Mouse (Mus musculus) limb, embryonic 13.5 days (tissue): ENCODE data around the gene Bub1b. TPM values are rescaled to one million over a fixed set of nuclear protein-coding genes. Genes with fewer than 3 reads are reported as not detected.
"Not testable (repeated sequence)": the region's sequence is repeated elsewhere in the genome, so short reads cannot be mapped to it uniquely, and the experiment has no call there.

Experiments used
- ATAC-seq: fragments of 200-750 bp; cut with Nextera tagmentation; 2 replicates; pipeline ENCODE4 v1.8.0; 2017; ENCODE audit warnings: low read depth, moderate number of reproducible peaks, moderate TSS enrichment; ENCODE audit not compliant: low FRiP score
- H3K27ac ChIP-seq: fragments of 300-500 bp; sonication (generic); 2 replicates; pipeline ENCODE4 v1.5.1; 2015; ENCODE audit warnings: inconsistent platforms, mild to moderate bottlenecking, moderate library complexity
- H3K27me3 ChIP-seq: fragments of 300-500 bp; sonication (generic); 2 replicates; pipeline ENCODE4 v1.6.1; 2015; ENCODE audit warnings: mild to moderate bottlenecking, inconsistent platforms
- H3K36me3 ChIP-seq: fragments of 300-500 bp; sonication (generic); 2 replicates; pipeline ENCODE4 v1.6.1; 2015; ENCODE audit warnings: inconsistent platforms, mild to moderate bottlenecking, moderate library complexity
- H3K4me1 ChIP-seq: fragments of 300-500 bp; sonication (generic); 2 replicates; pipeline ENCODE4 v1.6.1; 2015; ENCODE audit warnings: inconsistent platforms
- H3K4me2 ChIP-seq: fragments of 300-500 bp; sonication (generic); replicated peaks from 2 replicates; pipeline ENCODE4 v1.6.1; 2015; ENCODE audit warnings: inconsistent platforms, mild to moderate bottlenecking, moderate library complexity
- H3K4me3 ChIP-seq: fragments of 300-500 bp; sonication (generic); 2 replicates; pipeline ENCODE4 v1.5.1; 2015; ENCODE audit warnings: moderate library complexity, mild to moderate bottlenecking, inconsistent platforms
- H3K9ac ChIP-seq: fragments of 300-500 bp; sonication (generic); 2 replicates; pipeline ENCODE4 v1.6.1; 2015; ENCODE audit warnings: mild to moderate bottlenecking, inconsistent platforms
- H3K9me3 ChIP-seq: fragments of 300-500 bp; sonication (generic); 2 replicates; pipeline ENCODE4 v1.6.1; 2016; ENCODE audit warnings: inconsistent platforms
- WGBS: fragments of 180-500 bp; shearing (Covaris S2); methylation state at CpG from one replicate; pipeline ENCODE4 v1.1.7; 2015; 5-methylcytosine and 5-hydroxymethylcytosine counted together
- polyA plus RNA-seq: library from polyadenylated mRNA; unstranded; fragments of >200 nt; fragmentation: Nextera tagmentation; extraction: Ambion mirVana; gene quantifications from 2 replicates; pipeline ENCODE4 v1.2.1, GENCODE M21; 2015

The Bub1b gene
- polyA plus RNA-seq, result 85.6 and 89.9 TPM in 2 replicates

DNA sequence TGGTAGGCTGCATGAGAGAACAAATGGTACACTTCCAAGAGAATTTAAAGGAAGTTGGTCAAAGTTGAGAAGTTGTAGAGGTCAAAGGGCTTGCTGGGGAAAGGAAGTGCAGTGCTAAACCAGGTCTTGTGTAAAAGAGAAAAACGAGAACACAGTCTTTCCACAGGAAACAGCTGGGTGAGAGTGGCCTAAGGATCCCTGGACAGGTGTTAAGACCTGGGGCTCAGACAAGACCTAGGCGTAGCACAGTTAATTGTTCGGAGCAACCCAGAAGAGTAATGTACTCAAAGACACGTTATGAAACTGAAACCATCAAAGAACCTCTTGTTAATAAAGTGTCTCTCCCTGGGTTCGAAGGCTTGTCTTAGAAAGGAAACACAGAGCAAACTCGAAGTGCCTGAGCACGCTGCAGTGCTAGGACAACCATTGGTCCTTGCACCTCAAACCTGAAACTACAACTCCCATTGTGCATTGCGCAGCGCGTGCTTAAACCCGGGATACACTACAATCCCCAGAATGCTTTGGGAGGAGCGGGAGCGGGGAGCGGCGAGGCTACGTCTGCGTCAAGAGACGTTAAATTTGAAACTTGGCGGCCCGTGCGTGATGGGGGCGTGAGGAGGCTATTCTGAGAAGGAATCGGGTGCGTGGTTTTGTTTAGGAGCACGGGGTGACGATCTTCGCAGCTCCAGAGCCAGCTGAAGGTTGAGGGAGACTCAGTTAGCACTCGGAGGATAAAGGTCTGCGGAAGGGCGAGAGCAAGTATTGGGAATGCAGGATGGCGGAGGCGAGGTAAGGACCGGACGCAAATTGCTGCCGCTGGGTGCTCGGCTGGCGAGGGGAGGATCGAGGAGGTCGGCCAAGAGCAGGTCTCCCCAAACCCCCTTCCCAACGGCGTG, at the start of gene Bub1b:
Bub1b (plus strand) TSS at position 539 of the 896 bp plus-strand sequence.
- Histone ChIP-seq H3K27me3 (no peaks in the 10 kb centered on the region), H3K27ac (no peak within 1 kb of the TSS), H3K9me3 (no peaks in the 10 kb centered on the region), H3K36me3 (peaks cover 30% of the 10 kb centered on the region), H3K4me3 (peak within 1 kb of the TSS; percentile 69), H3K9ac (peak within 1 kb of the TSS; percentile 76), H3K4me2 (peak within 1 kb of the TSS; percentile 83), H3K4me1 (peaks cover 26% of the 10 kb centered on the region)
- WGBS, result 5% methylated on average over 41 of the region's 41 CpGs
- peak; percentile 96 for ATAC-seq

DNA sequence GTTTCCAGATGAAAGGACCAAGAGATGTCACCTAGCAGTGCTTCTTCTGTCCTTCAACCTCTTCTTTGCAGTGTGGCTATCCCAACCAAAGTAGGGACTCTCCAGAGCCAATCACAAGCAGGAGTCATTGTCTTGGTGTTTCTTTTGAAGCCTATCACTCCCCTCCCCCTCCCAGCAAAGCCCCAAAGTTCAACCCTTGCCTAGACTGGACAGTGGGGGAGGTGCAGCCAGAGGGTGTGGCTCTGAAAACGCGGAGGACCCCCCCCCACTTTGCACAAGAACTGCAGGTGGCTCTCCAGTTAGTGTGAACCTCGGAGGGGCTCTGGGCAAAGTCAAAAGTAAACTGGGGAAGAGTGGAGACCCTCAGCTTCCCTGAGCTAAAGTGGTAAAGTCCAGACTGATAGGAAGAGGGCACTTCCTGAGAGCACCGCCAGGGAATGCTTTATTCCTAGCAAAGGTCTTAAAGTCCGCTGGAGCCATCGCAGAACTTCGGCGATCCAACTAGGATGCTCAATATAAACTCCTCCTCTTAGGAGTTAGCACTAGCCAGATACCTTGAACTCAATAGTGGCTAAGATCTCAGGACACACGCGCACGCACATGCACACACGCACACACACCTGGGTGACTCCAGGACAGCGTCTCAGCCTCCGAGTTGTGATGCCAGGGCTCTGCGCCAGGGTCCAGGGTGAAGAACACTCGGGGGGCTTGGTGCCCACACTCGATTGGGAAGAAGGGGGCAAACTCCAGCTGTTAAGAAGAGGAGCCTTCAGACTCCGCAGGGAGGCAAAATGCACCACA, 49.4 kb upstream of the Bub1b start:
- Histone ChIP-seq H3K4me2 (peak overlapping the region; percentile 95), H3K36me3 (no peaks in the 10 kb centered on the region), H3K9me3 (no peaks in the 10 kb centered on the region), H3K4me3 (peak overlapping the region; percentile 88), H3K4me1 (peaks cover 56% of the 10 kb centered on the region), H3K27ac (peak overlapping the region; percentile 79; the same call in 1 of the 2 replicates), H3K27me3 (no peaks in the 10 kb centered on the region), H3K9ac (peak overlapping the region; percentile 85)
- under 1% methylated on average over 18 of the region's 18 CpGs for WGBS
- no peak for ATAC-seq

GRCm38 (mm10) chr2:118549507-118550473, 48.2 kb upstream of the Bub1b start, which contains the start of gene Bmf:
Bmf (minus strand) TSS chr2:118549687.
- no peaks in the 10 kb centered on the region for H3K9me3 ChIP-seq
- WGBS, result 1% methylated on average over 45 of the region's 45 CpGs
- ATAC-seq, result peak; percentile 90
- H3K36me3 ChIP-seq, result no peaks in the 10 kb centered on the region
- H3K4me1 ChIP-seq, result peaks cover 44% of the 10 kb centered on the region
- H3K27ac ChIP-seq, result peak within 1 kb of the TSS; percentile 79; the same call in 1 of the 2 replicates
- peak within 1 kb of the TSS; percentile 88 for H3K4me3 ChIP-seq
- peak within 1 kb of the TSS; percentile 95 for H3K4me2 ChIP-seq
- no peaks in the 10 kb centered on the region for H3K27me3 ChIP-seq
- H3K9ac ChIP-seq, result peak within 1 kb of the TSS; percentile 85

- Histone ChIP-seq H3K4me3 (no peak overlapping the region), H3K36me3 (no peaks in the 10 kb centered on the region), H3K4me1 (peaks cover 26% of the 10 kb centered on the region), H3K9me3 (no peaks in the 10 kb centered on the region), H3K27ac (no peak overlapping the region), H3K9ac (no peak overlapping the region), H3K27me3 (no peaks in the 10 kb centered on the region), H3K4me2 (no peak overlapping the region)
- no peak for ATAC-seq
- WGBS, result 69% methylated on average over 2 of the region's 2 CpGs
These were observed 46.4 kb upstream of the Bub1b start for GRCm38 (mm10) chr2:118551606-118552005.

DNA sequence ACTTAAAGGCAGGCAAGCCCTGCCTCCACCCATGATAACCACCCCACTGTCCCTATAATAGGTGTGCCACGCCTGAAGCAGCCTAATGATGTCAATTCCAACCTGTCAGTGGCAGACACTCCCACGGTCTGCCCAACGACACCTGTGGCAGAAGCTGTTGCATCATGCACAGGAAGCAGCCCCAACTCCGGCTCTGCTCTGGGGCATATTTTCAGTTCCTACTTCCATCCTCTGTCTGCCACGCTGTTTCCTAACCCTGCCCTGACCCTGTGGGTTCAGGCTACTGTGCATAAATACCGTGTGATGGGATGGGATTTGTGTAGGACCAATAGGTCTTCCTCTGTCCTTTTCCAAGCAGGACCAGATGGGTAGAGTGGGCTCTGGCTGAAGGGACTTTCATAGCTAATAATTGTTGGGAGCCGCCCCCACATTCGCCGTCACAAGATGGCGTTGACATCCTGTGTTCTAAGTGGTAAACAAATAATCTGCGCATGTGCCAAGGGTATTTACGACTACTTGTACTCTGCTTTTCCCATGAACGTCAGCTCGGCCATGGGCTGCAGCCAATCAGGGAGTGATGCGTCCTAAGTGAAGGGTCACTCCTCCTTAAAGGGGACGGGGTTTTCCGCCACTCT, 43.5 kb upstream of the Bub1b start:
- not testable (repeated sequence) for H3K36me3 ChIP-seq, ATAC-seq, H3K27me3 ChIP-seq, H3K4me1 ChIP-seq, H3K27ac ChIP-seq, H3K9me3 ChIP-seq
- Histone ChIP-seq H3K4me2 (peak overlapping the region; percentile 58), H3K4me3 (peak overlapping the region; percentile 43), H3K9ac (peak overlapping the region; percentile 35; the same call in 1 of the 2 replicates)
- 67% methylated on average over 16 of the region's 17 CpGs for WGBS

GRCm38 (mm10) chr2:118558426-118558825, 39.6 kb upstream of the Bub1b start:
- no peak overlapping the region for H3K4me3 ChIP-seq
- WGBS, result 91% methylated on average over 3 of the region's 3 CpGs
- no peaks in the 10 kb centered on the region for H3K36me3 ChIP-seq
- H3K9ac ChIP-seq, result no peak overlapping the region
- H3K4me2 ChIP-seq, result no peak overlapping the region
- H3K27me3 ChIP-seq, result no peaks in the 10 kb centered on the region
- H3K9me3 ChIP-seq, result no peaks in the 10 kb centered on the region
- ATAC-seq, result no peak
- H3K4me1 ChIP-seq, result no peaks in the 10 kb centered on the region
- H3K27ac ChIP-seq, result no peak overlapping the region

DNA sequence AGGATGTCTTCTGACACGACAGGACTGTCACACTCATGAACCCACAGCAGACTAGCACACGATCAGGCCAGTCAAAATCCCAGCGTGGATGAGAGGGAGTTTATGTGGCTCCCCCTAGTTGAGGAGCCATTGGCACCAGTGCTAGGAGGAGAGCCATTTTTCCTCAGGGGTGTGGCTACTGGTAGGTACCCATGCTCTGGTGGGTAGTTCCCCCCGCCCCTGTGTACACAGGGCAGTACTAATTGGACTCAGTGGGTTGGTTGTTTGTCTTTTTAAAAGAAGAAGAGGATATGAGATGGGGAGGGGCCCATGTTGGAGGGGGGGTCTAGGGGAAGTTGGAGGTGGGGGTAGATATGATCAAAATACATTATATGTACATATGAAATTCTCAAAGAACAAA, 36.0 kb upstream of the Bub1b start:
- H3K9ac ChIP-seq, result no peak overlapping the region
- H3K27ac ChIP-seq, result no peak overlapping the region
- whole genome bisulfite sequencing, result 80% methylated on average over 4 of the region's 4 CpGs
- H3K4me1 ChIP-seq, result no peaks in the 10 kb centered on the region
- H3K9me3 ChIP-seq, result no peaks in the 10 kb centered on the region
- ATAC-seq, result no peak
- H3K36me3 ChIP-seq, result 0 out of 2 replicates have a peak, but pooled peaks cover 3% of the 10 kb centered on the region
- H3K4me2 ChIP-seq, result no peak overlapping the region
- no peaks in the 10 kb centered on the region for H3K27me3 ChIP-seq
- H3K4me3 ChIP-seq, result no peak overlapping the region

- Histone ChIP-seq H3K9me3 (no peaks in the 10 kb centered on the region), H3K27me3 (no peaks in the 10 kb centered on the region), H3K27ac (no peak overlapping the region), H3K36me3 (0 out of 2 replicates have a peak, but pooled peaks cover 3% of the 10 kb centered on the region), H3K4me1 (no peaks in the 10 kb centered on the region), H3K9ac (no peak overlapping the region), H3K4me3 (no peak overlapping the region), H3K4me2 (no peak overlapping the region)
- 90% methylated on average over 3 of the region's 3 CpGs for WGBS
- no peak for ATAC-seq
These were observed 35.6 kb upstream of the Bub1b start for GRCm38 (mm10) chr2:118562431-118562830.

- Histone ChIP-seq H3K4me3 (no peak overlapping the region), H3K27me3 (no peaks in the 10 kb centered on the region), H3K36me3 (0 out of 2 replicates have a peak, but pooled peaks cover 3% of the 10 kb centered on the region), H3K9ac (no peak overlapping the region), H3K4me1 (no peaks in the 10 kb centered on the region), H3K9me3 (no peaks in the 10 kb centered on the region), H3K27ac (no peak overlapping the region), H3K4me2 (no peak overlapping the region)
- no peak for ATAC-seq
- 81% methylated on average over 8 of the region's 8 CpGs for WGBS
These were observed 30.8 kb upstream of the Bub1b start for GRCm38 (mm10) chr2:118567179-118567578.

DNA sequence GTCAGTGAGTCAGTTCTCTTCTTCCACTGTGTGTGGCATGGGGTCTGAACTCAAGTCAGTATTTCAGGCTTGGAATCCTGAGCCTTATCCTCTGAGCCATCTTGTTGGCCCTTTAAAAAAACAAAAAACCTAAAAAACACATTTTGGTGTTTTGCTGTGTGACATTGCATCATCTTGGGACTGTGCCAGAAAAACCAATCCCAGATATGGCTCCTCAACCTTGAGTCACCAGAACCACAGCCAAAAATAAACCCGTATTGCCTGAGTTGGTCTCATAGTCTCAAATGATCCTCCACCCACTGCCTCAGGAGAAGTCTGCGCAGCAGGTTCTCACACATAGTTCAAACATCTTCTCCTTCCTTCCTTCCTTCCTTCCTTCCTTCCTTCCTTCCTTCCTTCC, 27.1 kb upstream of the Bub1b start:
- whole genome bisulfite sequencing, result 90% methylated on average over 2 of the region's 2 CpGs
- Histone ChIP-seq H3K27me3 (no peaks in the 10 kb centered on the region), H3K36me3 (no peaks in the 10 kb centered on the region), H3K4me3 (no peak overlapping the region), H3K4me2 (no peak overlapping the region), H3K27ac (no peak overlapping the region), H3K9me3 (no peaks in the 10 kb centered on the region), H3K4me1 (no peaks in the 10 kb centered on the region), H3K9ac (no peak overlapping the region)
- ATAC-seq, result no peak
